Mouse (Mus musculus) monocyte, adult 5-6 weeks (primary cell): ENCODE measurements at regions not wholly inside any gene's neighbourhood (a gene's known extent, or its start where the extent isn't known, plus 50 kb on each side); places are given as distances from the start of the nearest gene placed in this dataset.

Experiments
- ATAC-seq: fragments of 153-309, 156-312 bp; replicated peaks from 2 replicates; pipeline ENCODE4 v1.8.0; 2017; ENCODE audit warnings: mild to moderate bottlenecking; ENCODE audit not compliant: low TSS enrichment, insufficient number of reproducible peaks, severe bottlenecking, poor library complexity, low FRiP score

DNA sequence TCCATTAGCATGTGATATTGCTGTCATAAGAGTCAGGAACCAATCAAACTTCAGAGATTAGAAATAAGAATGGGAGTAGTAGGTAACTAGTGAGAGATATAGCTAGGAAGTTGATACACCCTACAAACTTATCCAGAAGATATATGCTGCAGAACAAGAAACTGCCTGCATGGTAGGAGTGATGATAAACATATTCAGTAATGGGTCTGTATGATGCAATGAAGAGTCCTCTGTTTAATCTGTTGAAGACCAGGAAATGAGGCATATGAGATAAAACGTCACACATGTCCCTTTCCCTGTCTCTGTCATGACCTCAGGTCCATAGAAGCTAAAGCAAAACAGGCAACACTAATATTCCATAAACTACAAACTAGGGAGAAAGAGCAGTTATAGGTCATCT, 162.2 kb upstream of the Ppargc1a start:
- ATAC-seq: no peak

DNA sequence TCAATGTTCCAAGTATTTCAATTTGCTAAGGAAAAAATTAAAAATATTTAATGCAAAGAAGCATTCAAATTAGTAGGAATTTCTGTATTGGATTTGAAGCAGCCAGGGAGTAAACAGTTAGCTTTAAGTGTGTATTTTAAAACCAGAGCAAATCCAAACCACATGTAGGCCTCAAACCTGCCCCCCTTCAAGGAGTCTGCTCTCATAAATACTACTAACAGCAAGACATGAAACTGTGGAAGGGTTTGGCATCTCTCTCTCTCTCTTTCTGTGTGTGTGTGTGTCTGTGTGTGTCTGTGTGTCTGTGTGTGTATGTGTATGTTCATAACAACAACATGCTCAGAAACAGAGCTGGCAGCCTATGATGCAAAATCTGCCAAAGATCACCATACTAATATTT, 159.2 kb upstream of the Ppargc1a start:
- ATAC-seq: no peak

DNA sequence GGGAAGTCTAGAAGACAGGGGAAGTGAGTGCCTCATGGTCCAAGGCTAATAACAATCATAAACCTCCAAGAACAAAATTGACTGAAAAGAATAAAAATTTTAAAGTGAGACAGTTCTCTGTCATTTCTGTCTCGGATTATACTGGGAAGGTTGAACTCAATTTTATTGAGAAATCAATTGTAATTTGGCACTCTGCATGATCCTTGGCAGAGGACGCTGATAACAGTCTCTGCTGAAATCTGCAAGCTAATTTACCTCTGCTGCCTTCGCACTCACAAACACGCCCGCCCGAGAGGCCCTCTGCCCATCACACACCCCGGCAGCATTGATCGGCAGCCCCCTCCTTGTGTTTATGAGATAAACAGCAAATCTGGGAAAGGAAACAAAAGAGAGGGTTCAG, 151.4 kb upstream of the Ppargc1a start:
- ATAC-seq: no peak

DNA sequence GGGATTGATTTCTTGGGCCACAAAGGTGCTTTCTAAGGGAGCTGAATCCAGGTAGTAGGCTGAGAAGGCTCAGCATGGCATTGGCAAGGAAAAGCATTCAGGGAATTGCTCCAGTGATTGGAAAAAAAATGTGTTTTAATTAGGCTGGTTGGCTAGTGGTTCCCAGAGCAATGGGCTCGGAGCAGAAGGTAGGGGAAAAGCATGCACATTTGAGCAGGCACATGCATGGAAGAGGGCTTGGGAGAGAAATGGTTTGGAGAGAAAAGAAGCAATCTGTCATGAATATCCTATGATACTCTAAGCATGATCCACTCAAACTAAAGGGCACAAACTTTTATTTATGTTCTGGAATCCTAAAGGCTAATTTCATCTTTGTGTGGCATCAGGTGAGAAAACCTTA, 150.9 kb upstream of the Ppargc1a start:
- no peak for ATAC-seq

DNA sequence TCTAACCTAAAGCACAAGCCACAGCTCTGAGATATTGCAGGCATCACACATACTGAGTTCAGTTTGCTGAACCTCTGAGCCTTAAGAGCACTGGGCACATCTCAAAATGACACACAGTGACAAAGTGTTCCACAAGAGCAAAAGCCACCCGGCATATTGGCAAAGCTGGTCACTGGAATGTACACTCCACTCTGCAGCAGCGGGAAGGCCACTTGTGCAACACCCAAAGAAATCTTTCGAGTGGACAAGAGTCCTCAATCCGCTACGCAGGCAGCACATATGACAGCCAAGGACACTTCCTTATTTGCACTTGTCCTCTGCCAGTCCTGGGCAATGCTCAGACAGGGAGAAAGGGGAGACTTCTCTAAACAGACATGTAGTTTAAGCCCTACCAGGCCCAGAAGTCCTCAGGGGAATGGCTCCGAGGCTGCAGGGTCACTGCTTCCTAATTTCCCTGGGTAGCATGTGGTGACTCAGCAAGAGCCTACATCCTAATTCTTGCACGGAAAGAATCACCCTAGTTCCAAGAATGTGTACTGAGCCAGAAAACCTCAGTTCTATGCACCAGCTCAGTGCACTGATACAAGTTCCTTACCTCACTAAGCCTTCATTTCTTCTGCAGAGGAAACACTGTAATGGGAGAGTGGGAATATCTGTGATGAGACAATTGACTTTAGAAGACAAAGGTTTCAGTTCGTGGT, 144.5 kb upstream of the Ppargc1a start:
- ATAC-seq: no peak

DNA sequence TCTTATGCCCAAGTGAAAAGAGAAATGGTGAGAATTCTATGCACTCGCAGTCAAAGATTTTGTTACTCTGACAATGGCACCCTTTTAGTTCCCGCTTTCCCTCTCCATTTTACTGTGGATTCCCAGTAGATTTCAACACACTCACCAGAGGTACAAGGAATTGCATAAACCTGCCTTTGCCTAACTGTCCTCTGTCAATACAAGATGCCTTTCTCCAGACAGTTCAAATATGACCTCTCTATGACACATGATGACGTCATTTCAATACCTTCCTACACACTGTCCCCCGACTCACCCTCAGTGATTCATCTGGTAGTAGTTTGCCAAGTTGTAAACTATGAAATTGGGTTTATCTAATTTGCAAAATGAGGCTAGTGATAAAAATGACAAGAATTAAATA, 143.1 kb upstream of the Ppargc1a start:
- no peak for ATAC-seq

DNA sequence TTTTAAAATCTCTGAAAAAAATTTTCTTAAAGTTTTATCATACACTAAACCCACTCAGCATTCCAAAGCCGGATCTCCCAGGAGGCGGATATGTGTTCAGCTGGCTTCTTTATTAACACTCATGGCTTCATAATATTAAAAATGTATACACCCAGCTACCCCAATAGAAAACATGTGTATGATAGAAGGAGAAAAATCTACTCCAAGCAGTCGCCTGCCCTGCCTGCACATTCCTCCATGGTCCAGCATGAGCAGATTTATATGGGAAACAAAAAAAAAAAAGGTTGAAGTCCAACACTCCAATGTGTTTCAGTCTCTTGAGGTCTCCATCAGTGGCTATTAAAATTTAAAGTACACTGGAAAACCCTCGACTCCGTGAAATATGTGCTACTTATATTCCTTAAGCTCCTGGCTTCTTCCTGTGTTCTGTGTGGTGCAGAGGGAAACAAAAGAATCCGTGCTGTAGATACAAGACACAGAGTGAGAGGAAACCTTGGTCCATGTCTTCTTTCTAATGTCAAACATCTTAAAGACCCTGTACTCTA, 142.0 kb upstream of the Ppargc1a start:
- no peak for ATAC-seq

DNA sequence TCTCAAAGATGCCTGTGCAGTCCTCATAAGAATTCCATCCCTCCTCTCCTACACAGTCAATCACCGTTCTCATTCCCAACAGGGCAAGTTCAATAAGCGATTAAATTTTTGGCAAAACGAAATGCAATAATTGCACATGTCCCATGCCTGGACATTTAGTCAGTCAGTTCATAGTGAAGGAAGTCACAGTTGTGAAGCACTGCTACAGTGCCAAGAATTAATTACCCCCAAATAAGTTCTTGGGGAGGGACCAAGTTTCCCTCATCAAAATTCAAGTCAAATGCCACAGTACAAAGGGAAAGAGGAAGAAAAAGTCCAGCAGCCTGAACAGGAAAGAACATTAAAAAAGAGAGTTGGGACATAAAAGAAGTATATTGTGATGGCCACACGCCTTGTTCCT, 112.4 kb upstream of the Ppargc1a start:
- ATAC-seq: no peak

DNA sequence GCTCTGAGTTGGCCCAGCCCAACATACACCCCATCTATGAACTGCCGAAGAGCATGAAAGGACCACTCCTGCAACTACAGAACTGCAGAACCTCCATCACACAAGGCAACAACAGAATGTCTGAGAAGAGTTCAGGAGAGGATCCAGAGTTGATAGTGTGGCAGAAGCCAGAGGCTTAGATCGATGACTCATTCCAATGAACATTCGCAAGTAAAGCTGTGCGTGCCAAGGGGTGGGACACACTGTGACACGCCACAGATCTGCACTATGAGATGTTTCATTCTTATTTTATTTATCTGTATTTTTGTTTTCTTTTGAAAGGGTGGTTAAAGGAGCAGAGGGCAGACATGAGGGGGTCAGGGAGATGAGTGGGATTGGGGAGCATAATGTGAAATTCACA, 103.7 kb upstream of the Ppargc1a start:
- ATAC-seq: no peak

DNA sequence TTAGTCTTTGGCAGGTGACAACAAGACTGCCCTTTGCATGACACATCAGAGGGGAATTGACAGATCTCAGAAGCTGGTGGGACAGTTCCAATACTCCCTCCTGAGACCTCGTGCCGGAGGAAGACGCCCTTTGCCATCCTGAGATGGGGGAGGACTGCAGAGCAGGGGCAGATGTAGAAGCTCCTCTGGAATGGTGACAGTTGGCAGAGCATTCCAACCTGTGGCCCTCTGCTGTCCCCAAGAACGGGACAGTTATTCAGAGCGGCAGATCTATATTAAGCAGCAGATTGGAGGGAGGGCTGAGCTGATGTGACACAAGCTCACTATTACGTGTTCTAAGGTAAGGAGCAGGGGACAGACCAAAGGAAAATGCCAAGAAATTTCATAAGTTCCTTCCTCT, 97.7 kb upstream of the Ppargc1a start:
- ATAC-seq: no peak

DNA sequence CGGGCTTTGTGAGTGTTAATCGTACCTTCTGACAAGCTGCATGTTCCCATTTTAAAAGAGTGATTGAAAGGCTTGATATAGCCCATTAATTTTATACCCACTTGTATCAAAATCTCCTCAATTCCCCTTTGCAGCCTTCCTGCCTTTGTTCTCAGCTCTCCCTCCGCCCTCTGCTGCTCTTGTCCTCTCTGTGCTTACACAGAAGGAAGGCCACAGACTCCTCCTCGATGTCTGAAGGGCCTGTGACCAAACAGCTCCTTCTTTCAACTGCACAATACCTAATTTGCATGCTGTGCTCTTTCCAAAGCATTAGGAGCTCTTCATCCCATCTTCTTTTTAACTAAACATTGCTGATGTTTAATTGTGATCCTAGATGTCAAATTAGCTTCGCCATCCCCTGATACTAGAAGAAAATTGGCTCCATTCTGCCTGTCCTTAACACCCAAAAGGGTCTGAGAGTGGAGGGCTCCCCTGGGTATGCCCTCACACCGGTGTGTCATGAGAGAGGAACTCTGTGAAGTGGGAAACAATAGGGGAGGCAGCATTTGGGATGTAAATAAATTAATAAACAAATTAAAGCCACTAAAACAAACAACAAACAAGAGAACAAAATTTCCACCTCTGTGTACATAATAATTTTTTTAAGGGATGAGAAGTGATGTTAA, 90.8 kb upstream of the Ppargc1a start:
- no peak for ATAC-seq

DNA sequence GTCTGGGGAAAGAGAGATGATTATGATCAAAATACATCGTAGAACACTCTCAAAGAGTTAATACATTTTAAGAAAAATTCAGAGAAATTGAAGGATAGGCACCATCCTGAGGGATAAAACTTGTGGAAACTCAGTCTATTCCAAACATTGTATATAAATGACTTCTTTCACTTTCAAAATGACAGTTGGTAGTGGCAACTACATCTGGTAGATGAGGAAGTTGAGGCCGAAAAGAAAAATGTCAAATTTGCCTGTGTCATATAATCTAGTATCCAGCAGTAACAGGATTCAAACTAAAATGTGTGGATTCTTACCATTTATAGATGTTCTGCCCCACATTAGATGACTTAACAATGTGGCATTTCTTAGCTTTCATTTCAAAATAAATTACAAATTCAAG, 86.0 kb upstream of the Ppargc1a start:
- ATAC-seq: no peak

DNA sequence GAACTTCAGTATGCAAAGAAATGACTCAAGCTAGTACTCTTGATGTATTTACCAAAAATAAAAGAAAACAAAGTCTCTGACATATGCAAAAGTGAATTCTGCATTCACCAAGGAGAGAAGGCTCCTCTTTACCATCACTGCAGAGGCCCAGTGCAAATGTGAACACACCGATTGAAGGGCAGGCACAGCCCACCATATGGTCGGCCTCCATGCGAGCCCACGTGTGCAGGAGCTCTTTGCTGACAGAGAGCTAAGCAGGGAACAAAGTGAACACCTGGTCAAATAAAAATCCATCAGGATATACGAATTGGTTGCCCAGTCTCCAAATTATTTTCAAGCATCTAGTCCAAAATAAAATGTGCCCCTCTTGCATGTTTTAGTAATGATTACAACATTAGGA, 56.9 kb upstream of the Ppargc1a start:
- no peak for ATAC-seq
